Mouse (Mus musculus): ENCODE data around the gene Cnot6l. TPM values are rescaled to one million over a fixed set of nuclear protein-coding genes. Genes with fewer than 3 reads are reported as not detected.

Gene Cnot6l
- polyA plus RNA-seq, 1 experiment from 2014 or later = 4.6 TPM

DNA sequence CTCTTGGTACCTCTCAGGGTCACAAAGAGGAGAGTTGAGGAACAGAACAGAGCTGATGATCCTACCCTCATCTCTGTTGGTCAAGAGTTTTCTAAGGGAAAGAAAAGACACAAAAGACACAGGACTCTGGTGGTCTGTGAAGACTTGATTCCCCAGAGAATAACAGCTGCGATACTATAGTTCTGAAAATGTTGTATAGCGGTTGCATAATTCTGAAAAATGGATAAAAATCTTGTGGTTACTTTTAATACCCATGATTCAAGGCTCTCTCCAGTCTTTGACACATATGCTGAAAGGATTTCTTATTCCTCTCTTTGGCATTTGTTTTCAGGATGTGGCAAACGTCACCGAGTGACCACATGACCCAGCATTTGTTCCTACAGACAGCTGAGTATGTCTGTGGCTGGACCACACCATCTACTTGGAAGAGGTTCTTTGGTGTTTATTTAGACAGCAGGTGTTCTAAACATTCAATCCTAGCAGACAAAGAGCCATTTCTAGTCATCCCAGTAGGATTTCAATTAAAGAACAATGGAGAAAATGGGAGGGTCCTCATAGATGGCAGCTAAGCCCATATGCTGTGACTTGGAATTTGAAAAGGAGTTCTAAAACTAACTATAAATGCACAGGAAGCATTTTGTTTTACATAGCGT lies 124.7 kb downstream of the Cnot6l start:
- WGBS (ENCODE audit: insufficient replicate concordance) = 56% methylated on average over 5 of the region's 5 CpGs
- Histone ChIP-seq H3K4me1 (ENCODE audit: control insufficient read depth, low read depth, low read length) (no peaks in the 10 kb centered on the region), H3K27me3 (ENCODE audit: control insufficient read depth, insufficient read depth, low read depth, low read length) (no peaks in the 10 kb centered on the region), H3K27ac (ENCODE audit: low read length) (no peak overlapping the region), H3K36me3 (ENCODE audit: control insufficient read depth, insufficient read depth) (no peaks in the 10 kb centered on the region), H3K9ac (ENCODE audit: low read depth, low read length) (no peak overlapping the region), H3K9me3 (replicated peaks; ENCODE audit: control insufficient read depth, low read length) (no peaks in the 10 kb centered on the region), H3K4me3 (ENCODE audit: low read depth, low read length) (no peak overlapping the region), H3K4me2 (ENCODE audit: low read depth, low read length) (no peak overlapping the region)
- no peak for ATAC-seq (ENCODE audit: low read depth)

DNA sequence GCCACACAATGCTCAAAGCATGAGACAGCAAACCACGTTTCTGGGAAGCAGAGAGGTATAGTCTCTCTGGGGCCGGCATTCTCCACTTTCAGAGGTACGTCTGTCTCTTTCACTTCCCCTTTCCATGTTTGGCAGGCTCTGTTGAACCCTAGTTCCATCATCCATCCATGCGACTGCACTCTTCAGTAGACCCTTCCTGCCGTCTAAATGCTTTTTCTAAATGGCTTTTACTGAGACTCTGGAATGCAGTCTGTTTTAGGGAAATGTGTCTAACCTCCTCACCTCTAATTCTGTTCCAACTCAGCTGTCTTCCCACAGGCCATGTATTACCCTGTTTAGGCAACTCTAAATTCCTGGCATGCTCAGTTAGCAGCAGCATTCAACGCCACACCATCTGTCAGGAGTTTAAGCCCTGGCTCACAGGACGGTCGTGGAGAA lies 126.3 kb downstream of the Cnot6l start:
- Histone ChIP-seq H3K9ac (ENCODE audit: low read depth, low read length) (no peak overlapping the region), H3K4me2 (ENCODE audit: low read depth, low read length) (no peak overlapping the region), H3K9me3 (replicated peaks; ENCODE audit: control insufficient read depth, low read length) (no peaks in the 10 kb centered on the region), H3K27ac (ENCODE audit: low read length) (no peak overlapping the region), H3K36me3 (ENCODE audit: control insufficient read depth, insufficient read depth) (no peaks in the 10 kb centered on the region), H3K4me1 (ENCODE audit: control insufficient read depth, low read depth, low read length) (no peaks in the 10 kb centered on the region), H3K4me3 (ENCODE audit: low read depth, low read length) (no peak overlapping the region), H3K27me3 (ENCODE audit: control insufficient read depth, insufficient read depth, low read depth, low read length) (no peaks in the 10 kb centered on the region)
- WGBS (ENCODE audit: insufficient replicate concordance) = 37% methylated on average over 8 of the region's 8 CpGs
- ATAC-seq (ENCODE audit: low read depth) = no peak

DNA sequence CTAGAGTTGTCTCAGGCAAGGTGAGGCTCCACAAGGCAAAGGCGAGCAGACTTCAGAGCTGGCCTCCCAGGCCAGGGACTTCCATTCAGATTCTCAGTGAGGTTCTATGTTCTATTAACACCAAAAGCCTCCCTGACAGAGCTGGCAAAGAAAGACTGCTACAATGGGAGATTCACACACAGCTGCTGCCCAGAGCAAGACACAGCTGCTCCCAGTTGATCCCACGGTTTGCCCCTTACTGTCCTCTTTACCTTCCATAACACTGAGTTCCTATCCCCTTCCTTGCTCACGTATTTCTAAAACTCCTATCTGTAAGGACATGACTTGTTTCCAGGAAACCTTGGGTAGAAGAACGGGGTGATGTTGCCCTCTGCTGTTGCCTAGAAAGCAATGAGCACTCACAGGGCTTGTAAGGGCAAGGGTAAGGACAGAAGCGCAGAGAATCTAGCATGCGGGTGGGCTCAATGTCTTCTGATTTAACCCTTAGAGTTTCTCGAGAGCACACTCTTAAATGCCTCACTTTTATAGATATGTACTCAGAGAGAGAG lies 127.8 kb downstream of the Cnot6l start:
- ATAC-seq (ENCODE audit: low read depth) = no peak
- Histone ChIP-seq H3K36me3 (ENCODE audit: control insufficient read depth, insufficient read depth) (no peaks in the 10 kb centered on the region), H3K9me3 (replicated peaks; ENCODE audit: control insufficient read depth, low read length) (no peaks in the 10 kb centered on the region), H3K4me3 (ENCODE audit: low read depth, low read length) (no peak overlapping the region), H3K9ac (ENCODE audit: low read depth, low read length) (no peak overlapping the region), H3K27ac (ENCODE audit: low read length) (no peak overlapping the region), H3K4me2 (ENCODE audit: low read depth, low read length) (no peak overlapping the region), H3K27me3 (ENCODE audit: control insufficient read depth, insufficient read depth, low read depth, low read length) (no peaks in the 10 kb centered on the region), H3K4me1 (ENCODE audit: control insufficient read depth, low read depth, low read length) (no peaks in the 10 kb centered on the region)
- WGBS (ENCODE audit: insufficient replicate concordance) = 59% methylated on average over 7 of the region's 7 CpGs

DNA sequence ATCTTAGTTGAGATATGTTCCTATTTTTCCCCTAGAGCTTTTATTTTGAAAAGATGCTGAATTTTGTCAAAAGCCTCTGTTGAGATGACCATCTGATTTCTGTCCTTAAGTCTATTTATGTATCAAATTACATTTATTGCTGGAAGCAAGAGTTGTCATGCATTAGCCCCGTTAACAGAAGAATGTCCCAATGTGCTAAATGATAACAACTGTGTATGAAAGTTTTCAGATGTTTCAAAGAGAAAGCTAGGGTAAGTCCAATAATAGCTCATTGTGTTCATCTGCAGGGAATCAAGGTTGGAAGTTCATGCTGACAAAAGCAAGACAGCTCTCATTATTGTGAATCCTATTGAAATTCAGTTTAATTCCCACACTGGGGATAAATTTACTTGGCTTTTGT lies 129.9 kb downstream of the Cnot6l start:
- 51% methylated on average over 1 of the region's 1 CpGs for WGBS (ENCODE audit: insufficient replicate concordance)
- Histone ChIP-seq H3K4me3 (ENCODE audit: low read depth, low read length) (no peak overlapping the region), H3K4me2 (ENCODE audit: low read depth, low read length) (no peak overlapping the region), H3K9me3 (replicated peaks; ENCODE audit: control insufficient read depth, low read length) (no peaks in the 10 kb centered on the region), H3K27ac (ENCODE audit: low read length) (no peak overlapping the region), H3K27me3 (ENCODE audit: control insufficient read depth, insufficient read depth, low read depth, low read length) (no peaks in the 10 kb centered on the region), H3K9ac (ENCODE audit: low read depth, low read length) (no peak overlapping the region), H3K36me3 (ENCODE audit: control insufficient read depth, insufficient read depth) (no peaks in the 10 kb centered on the region), H3K4me1 (ENCODE audit: control insufficient read depth, low read depth, low read length) (no peaks in the 10 kb centered on the region)
- ATAC-seq (ENCODE audit: low read depth) = no peak

DNA sequence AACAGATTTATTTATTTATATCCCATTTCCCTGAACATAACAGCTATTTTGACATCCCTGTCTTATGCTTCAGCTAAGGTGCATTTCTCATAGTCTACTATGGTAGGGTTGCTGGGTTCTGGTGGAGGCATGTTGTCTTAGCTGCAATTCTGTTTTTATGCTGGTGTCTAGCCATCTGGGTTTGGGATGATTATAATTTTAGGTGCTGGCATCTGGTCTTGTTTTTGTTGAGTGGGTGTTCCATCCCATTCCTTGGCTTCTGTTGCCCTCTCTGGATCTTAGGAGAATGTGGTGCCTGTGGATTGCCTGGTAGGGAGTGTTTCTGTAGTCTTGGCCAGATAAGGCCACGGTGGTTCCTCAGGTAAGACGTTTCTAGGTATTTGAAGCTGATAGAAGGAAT lies 134.2 kb downstream of the Cnot6l start:
- Histone ChIP-seq H3K9ac (ENCODE audit: low read depth, low read length) (no peak overlapping the region), H3K4me2 (ENCODE audit: low read depth, low read length) (no peak overlapping the region), H3K4me1 (ENCODE audit: control insufficient read depth, low read depth, low read length) (no peaks in the 10 kb centered on the region), H3K9me3 (replicated peaks; ENCODE audit: control insufficient read depth, low read length) (no peaks in the 10 kb centered on the region), H3K4me3 (ENCODE audit: low read depth, low read length) (no peak overlapping the region), H3K27ac (ENCODE audit: low read length) (no peak overlapping the region), H3K27me3 (ENCODE audit: control insufficient read depth, insufficient read depth, low read depth, low read length) (no peaks in the 10 kb centered on the region), H3K36me3 (ENCODE audit: control insufficient read depth, insufficient read depth) (no peaks in the 10 kb centered on the region)
- ATAC-seq (ENCODE audit: low read depth) = no peak
- 51% methylated on average over 2 of the region's 2 CpGs for whole genome bisulfite sequencing (ENCODE audit: insufficient replicate concordance)

Other genes with a start within 250 kb of the Cnot6l start
- 0.11 and 0.17 TPM in 2 replicates for gene Cxcl13, start 207.2 kb downstream of the Cnot6l start, polyA plus RNA-seq (2015; fragmentation: Nextera tagmentation; extraction: Ambion mirVana)
- 14.0 and 14.8 TPM in 2 replicates for gene Mrpl1, start 45.3 kb upstream of the Cnot6l start, polyA plus RNA-seq (2015; fragmentation: Nextera tagmentation; extraction: Ambion mirVana)
- gene Fras1, start 209.8 kb upstream of the Cnot6l start, polyA plus RNA-seq (2015; fragmentation: Nextera tagmentation; extraction: Ambion mirVana) = 1.0 and 1.1 TPM in 2 replicates